Comparison of ENCODE assay signal across 8 mouse cellular contexts in genomic region chr16:77685651-77686190, GRCm38 (mm10).
DNase-seq lines count a peak whose midpoint lies in the region.

No protein-coding gene starts in this region.

- H3K27me3 ChIP-seq in forebrain, embryonic 10.5 days (ENCODE audit: poor library complexity, severe bottlenecking), result no peaks in the 10 kb centered on the region

- peaks cover 7% of the 10 kb centered on the region for H3K4me1 ChIP-seq in forebrain, embryonic 10.5 days

- H3K9me3 ChIP-seq in forebrain, embryonic 10.5 days, result no peaks in the 10 kb centered on the region

- 93% methylated on average over 5 of the region's 5 CpGs for WGBS in forebrain, embryonic 10.5 days

- DNase-seq in gastrocnemius, adult 18-20 months (ENCODE audit: low spot score), result peak; percentile 11
- no peak for DNase-seq in gastrocnemius, postnatal 36 days
- DNase-seq in retina, postnatal 1 day, result peak; percentile 73
- DNase-seq in retina, embryonic 14.5 days (ENCODE audit: low spot score), result no peak
- DNase-seq in forebrain, embryonic 10.5 days (ENCODE audit: extremely low spot score, low spot score), result no peak
- DNase-seq in skeletal muscle tissue, adult 2 months (ENCODE audit: low read depth, low spot score), result peak; percentile 24
- DNase-seq in yolk sac, embryonic 10.5 days (ENCODE audit: low spot score), result no peak
- no peak for DNase-seq in layer of hippocampus, postnatal 36 days

- intact Hi-C loops in gastrocnemius, postnatal 36 days (cut with DNase I), result no loop called here

- no peak overlapping the region for H3K4me3 ChIP-seq in forebrain, embryonic 10.5 days

- H3K27ac ChIP-seq in forebrain, embryonic 10.5 days, result 0 out of 2 replicates have a peak overlapping the region, but pooled peaks have one; percentile 41

- no peaks in the 10 kb centered on the region for H3K36me3 ChIP-seq in forebrain, embryonic 10.5 days (replicated peaks)

Comparison
In these comparisons a context has a peak if more than half of its experiments do, and no peak if none do; other contexts are left out.
1. DNase-seq: peak in gastrocnemius, adult 18-20 months (single experiment), retina, postnatal 1 day (single experiment) and skeletal muscle tissue, adult 2 months (single experiment); none in gastrocnemius, postnatal 36 days (0 of 2), retina, embryonic 14.5 days (single experiment), forebrain, embryonic 10.5 days (single experiment), yolk sac, embryonic 10.5 days (single experiment) and layer of hippocampus, postnatal 36 days (0 of 2).